Mouse (Mus musculus) heart, embryonic 14.5 days (tissue): ENCODE results near the gene Tmem184b. TPM values are rescaled to one million over a fixed set of nuclear protein-coding genes. Genes with fewer than 3 reads are reported as not detected.

Experiments
- ATAC-seq: fragments of 200-750 bp; cut with Nextera tagmentation; 2 replicates; pipeline ENCODE4 v1.8.0; 2017; ENCODE audit warnings: low read depth, moderate TSS enrichment; ENCODE audit not compliant: insufficient number of reproducible peaks, insufficient read depth, low FRiP score
- H3K27ac ChIP-seq, 2 experiments: fragments of 200-500 bp in 1 of 2; fragments of 300-500 bp in 1 of 2; sonication (generic) in 1 of 2; replicated peaks in 1 of 2; 2 replicates each; pipeline ENCODE4 v1.5.1; 2012 to 2014; ENCODE audit warnings: low read depth in 2 of 2, low read length in 2 of 2, control low read depth in 1 of 2, mild to moderate bottlenecking in 1 of 2, mixed read lengths in 1 of 2; ENCODE audit not compliant: control insufficient read depth in 1 of 2, insufficient read depth in 1 of 2
- H3K27me3 ChIP-seq: fragments of 300-500 bp; sonication (generic); 2 replicates; pipeline ENCODE4 v1.6.1; 2014; ENCODE audit warnings: mild to moderate bottlenecking, low read length, control low read depth; ENCODE audit not compliant: control insufficient read depth, insufficient read depth
- H3K36me3 ChIP-seq: fragments of 300-500 bp; sonication (generic); 2 replicates; pipeline ENCODE4 v1.6.1; 2014; ENCODE audit warnings: mild to moderate bottlenecking, control low read depth, low read length, mixed read lengths; ENCODE audit not compliant: control insufficient read depth, insufficient read depth
- H3K4me1 ChIP-seq, 2 experiments: fragments of 200-500 bp in 1 of 2; fragments of 300-500 bp in 1 of 2; sonication (generic) in 1 of 2; 2 replicates each; pipeline ENCODE4 v1.6.1; 2012 to 2014; ENCODE audit warnings: low read length in 2 of 2, control low read depth in 1 of 2, mixed read lengths in 1 of 2; ENCODE audit not compliant: control insufficient read depth in 2 of 2, insufficient read depth in 2 of 2
- H3K4me2 ChIP-seq: fragments of 300-500 bp; sonication (generic); 2 replicates; pipeline ENCODE4 v1.6.1; 2014; ENCODE audit warnings: mild to moderate bottlenecking, low read length
- H3K4me3 ChIP-seq, 2 experiments: fragments of 200-500 bp in 1 of 2; fragments of 300-500 bp in 1 of 2; sonication (generic) in 1 of 2; 2 replicates each; pipeline ENCODE4 v1.5.1; 2012 to 2014; ENCODE audit warnings: low read length in 2 of 2, mild to moderate bottlenecking in 2 of 2, control low read depth in 1 of 2, low read depth in 1 of 2, moderate library complexity in 1 of 2; ENCODE audit not compliant: control insufficient read depth in 1 of 2, insufficient read depth in 1 of 2
- H3K9ac ChIP-seq: fragments of 300-500 bp; sonication (generic); 2 replicates; pipeline ENCODE4 v1.6.1; 2014; ENCODE audit warnings: mild to moderate bottlenecking, low read length
- H3K9me3 ChIP-seq: fragments of 300-500 bp; sonication (generic); 2 replicates; pipeline ENCODE4 v1.6.1; 2016; ENCODE audit warnings: low read length, control low read depth; ENCODE audit not compliant: control insufficient read depth
- whole genome bisulfite sequencing: fragments of 180-500 bp; shearing (Covaris S2); extraction: QIAGEN DNeasy Blood & Tissue Kit; methylation state at CpG from one replicate; pipeline ENCODE4 v1.1.7; 2014; 5-methylcytosine and 5-hydroxymethylcytosine counted together
- polyA plus RNA-seq: library from polyadenylated mRNA; unstranded; fragments of >200 nt; fragmentation: Nextera tagmentation; extraction: Ambion mirVana; gene quantifications from 2 replicates; pipeline ENCODE4 v1.2.1, GENCODE M21; 2014

The Tmem184b gene
- polyA plus RNA-seq, 1 experiment from 2014 or later, result 60.6 TPM

DNA sequence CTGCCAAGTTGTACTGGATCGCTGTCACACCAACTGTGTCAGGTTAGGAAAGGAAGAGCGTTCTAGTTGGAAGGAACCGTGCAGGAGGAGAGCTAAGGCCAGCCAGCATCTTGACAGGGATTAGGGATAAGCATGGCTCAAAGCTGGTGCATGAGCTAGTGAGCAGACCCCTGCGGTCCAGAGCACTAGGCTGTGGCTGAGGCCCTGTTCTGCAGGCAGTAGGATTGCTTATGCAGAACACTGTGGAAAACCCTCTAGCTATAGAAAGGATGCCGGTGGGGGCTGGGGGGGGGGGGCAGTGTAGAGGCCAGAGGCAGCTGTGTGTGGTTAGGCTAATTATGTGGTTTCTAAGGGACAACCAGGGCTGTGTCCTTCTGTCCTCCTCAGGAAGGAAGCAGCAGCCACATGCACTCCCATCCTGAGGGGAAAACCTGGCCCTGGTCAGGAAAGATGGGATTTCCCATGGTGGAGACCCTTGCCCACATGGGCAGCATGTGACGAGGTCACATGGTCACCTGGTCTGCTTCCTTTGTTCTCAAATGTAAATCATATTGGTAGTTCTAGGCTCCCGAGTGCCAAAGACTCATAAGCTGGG is 68.2 kb downstream of the Tmem184b start:
- 71% methylated on average over 7 of the region's 7 CpGs for WGBS
- H3K4me3 ChIP-seq, result no peak overlapping the region
- H3K4me1 ChIP-seq, result peaks cover 0 to 2% of the 10 kb centered on the region in 2 experiments; a peak in 1 of 4 replicates
- H3K4me2 ChIP-seq, result no peak overlapping the region
- no peak overlapping the region for H3K27ac ChIP-seq
- H3K9ac ChIP-seq, result no peak overlapping the region
- H3K27me3 ChIP-seq, result no peaks in the 10 kb centered on the region
- no peaks in the 10 kb centered on the region for H3K36me3 ChIP-seq
- no peak for ATAC-seq
- no peaks in the 10 kb centered on the region for H3K9me3 ChIP-seq

DNA sequence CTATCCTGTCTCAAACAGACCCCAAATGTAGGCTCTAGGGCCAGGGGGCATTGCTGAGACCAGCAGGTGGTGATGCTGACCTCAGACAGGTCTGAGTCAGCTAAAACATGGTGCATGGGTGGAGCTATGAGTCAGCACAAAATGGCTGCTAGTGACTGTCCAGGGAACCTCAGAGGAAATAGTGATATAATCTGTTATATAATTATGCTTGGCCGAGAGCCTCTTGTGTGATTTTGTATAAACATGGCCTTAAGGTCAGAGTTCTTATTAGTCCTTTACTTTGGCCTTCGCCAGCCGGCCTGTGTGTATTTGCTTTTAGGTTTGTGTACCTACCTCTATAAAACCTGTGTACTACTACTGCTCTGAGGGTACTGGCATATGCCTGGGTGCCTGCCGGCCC is 70.0 kb downstream of the Tmem184b start:
- Histone ChIP-seq H3K9me3 (no peaks in the 10 kb centered on the region), H3K27me3 (no peaks in the 10 kb centered on the region), H3K4me2 (no peak overlapping the region), H3K4me3 (no peak overlapping the region), H3K27ac (no peak overlapping the region), H3K4me1 (peaks cover 0 to 2% of the 10 kb centered on the region in 2 experiments; a peak in 1 of 4 replicates), H3K36me3 (no peaks in the 10 kb centered on the region), H3K9ac (no peak overlapping the region)
- 76% methylated on average over 4 of the region's 4 CpGs for whole genome bisulfite sequencing
- ATAC-seq, result no peak

DNA sequence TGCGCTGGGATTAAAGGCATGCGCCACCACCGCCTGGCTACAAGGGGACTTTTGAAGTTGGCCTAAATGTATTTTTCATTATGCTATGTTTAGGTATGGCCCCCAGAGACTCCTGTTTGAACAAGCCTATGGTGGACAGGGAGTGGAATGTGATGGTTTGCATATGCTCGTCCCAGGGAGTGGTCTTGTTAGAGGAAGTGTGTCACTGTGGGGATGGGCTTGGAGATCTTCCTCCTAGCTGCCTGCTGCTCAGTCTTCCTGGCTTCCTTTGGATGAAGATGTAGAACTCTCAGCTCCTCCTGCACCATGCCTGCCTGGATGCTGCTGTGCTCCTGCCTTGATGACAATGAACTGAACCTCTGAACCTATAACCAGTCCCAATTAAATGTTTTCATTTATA is 72.8 kb downstream of the Tmem184b start:
- Histone ChIP-seq H3K27ac (no peak overlapping the region), H3K9ac (no peak overlapping the region), H3K27me3 (no peaks in the 10 kb centered on the region), H3K4me2 (no peak overlapping the region), H3K36me3 (no peaks in the 10 kb centered on the region), H3K4me1 (peaks cover 11 to 14% of the 10 kb centered on the region in 2 experiments), H3K9me3 (no peaks in the 10 kb centered on the region), H3K4me3 (no peak overlapping the region)
- WGBS, result 56% methylated on average over 4 of the region's 4 CpGs
- no peak for ATAC-seq

DNA sequence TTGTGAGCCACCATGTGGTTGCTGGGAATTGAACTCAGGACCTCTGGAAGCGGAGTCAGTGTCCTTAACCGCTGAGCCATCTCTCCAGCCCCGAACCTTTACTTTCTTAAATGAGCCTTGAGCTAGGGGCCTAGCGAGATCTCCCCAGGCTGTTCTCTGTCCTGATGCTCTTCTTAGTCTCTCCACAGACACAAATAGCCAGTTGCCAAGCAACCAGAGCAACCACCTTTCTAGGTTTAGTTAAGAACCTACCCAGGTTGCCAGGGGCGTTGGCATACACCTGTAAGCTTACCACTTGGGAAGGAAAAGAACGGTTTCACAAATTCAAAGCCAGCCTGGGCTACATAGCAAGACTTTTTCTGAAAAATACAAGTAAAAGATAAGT is 73.4 kb downstream of the Tmem184b start:
- no peak overlapping the region for H3K9ac ChIP-seq
- ATAC-seq, result no peak
- no peak overlapping the region for H3K4me3 ChIP-seq
- H3K9me3 ChIP-seq, result no peaks in the 10 kb centered on the region
- no peak overlapping the region for H3K27ac ChIP-seq
- no peaks in the 10 kb centered on the region for H3K36me3 ChIP-seq
- no peak overlapping the region for H3K4me2 ChIP-seq
- H3K4me1 ChIP-seq, result peaks cover 10 to 14% of the 10 kb centered on the region in 2 experiments
- 90% methylated on average over 6 of the region's 6 CpGs for WGBS
- H3K27me3 ChIP-seq, result no peaks in the 10 kb centered on the region

DNA sequence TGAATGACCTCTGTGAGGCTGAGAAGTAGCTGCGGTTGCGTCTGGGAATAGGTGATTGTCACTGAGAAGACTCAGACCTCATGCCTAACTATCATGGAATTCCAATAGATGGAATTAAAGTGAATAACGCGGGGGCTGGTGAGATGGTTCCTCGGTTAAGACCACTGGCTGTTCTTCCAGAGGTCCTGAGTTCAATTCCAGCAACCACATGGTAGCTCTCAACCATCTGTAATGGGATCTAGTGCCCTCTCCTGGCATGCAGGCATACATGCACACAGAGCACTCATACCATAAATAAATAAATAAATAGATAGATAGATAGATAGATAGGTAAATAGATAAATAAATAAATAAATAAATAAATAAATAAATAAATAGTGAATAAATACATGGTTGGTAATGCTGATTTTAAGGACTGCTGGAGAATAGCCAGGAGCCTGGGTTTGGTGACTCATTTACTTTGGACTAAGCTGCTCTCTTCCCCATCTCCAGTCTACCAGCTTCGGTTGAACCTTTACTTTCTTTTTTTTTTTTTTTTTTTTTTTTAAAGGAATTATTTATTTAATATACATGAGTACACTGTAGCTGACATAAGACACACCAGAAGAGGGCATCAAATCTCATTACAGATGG is 73.9 kb downstream of the Tmem184b start:
- Histone ChIP-seq H3K9ac (no peak overlapping the region), H3K9me3 (no peaks in the 10 kb centered on the region), H3K27ac (no peak overlapping the region), H3K4me1 (peaks cover 10 to 14% of the 10 kb centered on the region in 2 experiments), H3K36me3 (no peaks in the 10 kb centered on the region), H3K4me3 (no peak overlapping the region), H3K27me3 (no peaks in the 10 kb centered on the region), H3K4me2 (no peak overlapping the region)
- 99% methylated on average over 6 of the region's 6 CpGs for WGBS
- no peak for ATAC-seq

DNA sequence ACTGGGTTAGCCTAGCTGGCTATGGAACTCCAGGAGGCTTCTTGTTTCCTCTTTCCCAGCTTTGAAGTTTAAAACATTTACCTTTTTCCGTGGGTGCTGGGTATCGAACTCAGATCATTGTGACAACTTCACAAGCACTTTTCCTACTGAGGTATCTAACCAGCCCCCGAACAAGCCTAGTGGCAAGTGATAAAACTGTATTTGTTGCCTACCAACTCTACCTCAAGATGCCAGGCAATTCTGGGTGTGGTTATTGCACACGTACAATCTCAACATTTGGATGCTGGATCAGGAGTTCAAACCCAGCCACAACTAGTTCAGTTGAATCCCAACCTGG is 74.5 kb downstream of the Tmem184b start:
- H3K27ac ChIP-seq, result no peak overlapping the region
- peak overlapping the region; percentile 93; the same call in 1 of the 2 replicates for H3K4me2 ChIP-seq
- H3K4me3 ChIP-seq, result no peak overlapping the region
- H3K36me3 ChIP-seq, result no peaks in the 10 kb centered on the region
- peaks cover 15 to 19% of the 10 kb centered on the region in 2 experiments for H3K4me1 ChIP-seq
- no peaks in the 10 kb centered on the region for H3K27me3 ChIP-seq
- no peak for ATAC-seq
- no peak overlapping the region for H3K9ac ChIP-seq
- H3K9me3 ChIP-seq, result no peaks in the 10 kb centered on the region
- 88% methylated on average over 4 of the region's 4 CpGs for WGBS

DNA sequence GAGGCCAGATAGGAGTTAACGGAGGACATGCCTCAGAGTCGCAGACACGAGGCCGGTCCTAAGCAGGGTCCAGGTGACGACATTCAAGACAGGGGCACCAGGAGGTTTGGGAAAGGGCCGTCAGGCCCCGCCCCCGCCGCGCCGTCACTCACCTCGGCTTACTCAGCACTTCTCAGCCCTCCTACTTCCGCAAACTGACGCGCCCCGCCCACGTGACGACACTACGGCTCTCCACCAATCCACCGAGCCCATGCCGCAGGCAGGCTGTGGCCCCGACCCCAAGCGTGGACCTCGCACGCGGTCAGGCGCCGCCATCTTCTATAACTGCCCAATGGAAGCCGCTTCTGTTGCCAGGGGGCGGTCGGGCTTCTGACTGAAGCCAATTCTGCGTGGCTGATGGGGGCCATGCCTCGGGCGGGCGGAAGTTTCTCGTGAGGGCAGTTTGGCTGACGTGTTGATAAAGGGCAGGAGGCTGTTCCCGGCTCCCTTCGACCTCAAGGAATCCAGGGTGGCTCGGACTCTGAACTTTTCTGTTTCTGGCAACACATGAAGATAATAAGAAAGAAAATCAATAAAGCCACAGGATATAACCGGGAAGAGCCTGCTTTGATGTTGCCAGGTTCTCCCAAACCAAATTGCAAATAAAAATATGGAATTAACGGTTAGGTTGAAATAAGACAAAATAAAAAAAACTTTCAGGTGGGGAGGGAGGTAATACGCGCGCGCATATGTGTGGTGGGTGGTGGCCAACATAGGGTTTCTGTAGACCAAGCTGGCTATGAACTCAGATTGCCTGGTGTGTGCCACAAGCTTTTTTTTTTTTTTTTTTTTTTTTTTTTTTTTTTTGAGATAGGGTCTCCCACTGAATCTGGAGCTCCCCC is 75.1 kb downstream of the Tmem184b start, which contains the start of gene Pla2g6:
Gene Pla2g6, minus strand, starts transcription at position 333 of the 881 bp plus-strand sequence.
- H3K9me3 ChIP-seq, result no peaks in the 10 kb centered on the region
- H3K27ac ChIP-seq, result peak within 1 kb of the TSS; percentile 78 to 83
- peak within 1 kb of the TSS; percentile 93 for H3K4me2 ChIP-seq
- WGBS, result 4% methylated on average over 45 of the region's 46 CpGs
- no peaks in the 10 kb centered on the region for H3K36me3 ChIP-seq
- peak; percentile 95 for ATAC-seq
- peaks cover 21 to 25% of the 10 kb centered on the region in 2 experiments for H3K4me1 ChIP-seq
- peak within 1 kb of the TSS; percentile 52 to 63 for H3K4me3 ChIP-seq
- H3K9ac ChIP-seq, result peak within 1 kb of the TSS; percentile 83
- no peaks in the 10 kb centered on the region for H3K27me3 ChIP-seq
